Mouse (Mus musculus) myocyte (in vitro differentiated cells): Measurements from ENCODE around the gene Tmem72. TPM values are rescaled to one million over a fixed set of nuclear protein-coding genes. Genes with fewer than 3 reads are reported as not detected.

Experiments
- H3K27me3 ChIP-seq: one replicate; pipeline ENCODE4 v1.6.1; 2011; ENCODE audit not compliant: control insufficient read depth, insufficient read depth, insufficient read length
- H3K36me3 ChIP-seq: one replicate; pipeline ENCODE4 v1.6.1; 2011; ENCODE audit not compliant: control insufficient read depth, insufficient read depth
- H3K4me2 ChIP-seq: one replicate; pipeline ENCODE4 v1.6.1; 2011; ENCODE audit warnings: low read depth, control low read depth
- H3K4me3 ChIP-seq: one replicate; pipeline ENCODE4 v1.5.1; 2011; ENCODE audit warnings: mild to moderate bottlenecking, control low read depth, moderate library complexity
- H3K79me2 ChIP-seq: one replicate; pipeline ENCODE4 v1.6.1; 2011; ENCODE audit not compliant: control insufficient read depth, insufficient read depth
- H3ac ChIP-seq: one replicate; pipeline ENCODE4 v1.6.1; 2011; ENCODE audit not compliant: control insufficient read depth, insufficient read length
- CEBPB ChIP-seq: IDR thresholded peaks from 2 replicates; pipeline ENCODE4 v1.6.1; 2011; ENCODE audit warnings: mild to moderate bottlenecking, moderate library complexity; ENCODE audit not compliant: poor library complexity, insufficient read depth, severe bottlenecking
- E2F4 ChIP-seq: IDR thresholded peaks from one replicate; pipeline ENCODE4 v1.6.1; 2011; ENCODE audit warnings: mild to moderate bottlenecking, control low read depth, moderate library complexity; ENCODE audit not compliant: insufficient read depth
- MAX ChIP-seq: IDR thresholded peaks from one replicate; pipeline ENCODE4 v1.6.1; 2011; ENCODE audit warnings: low read depth, mild to moderate bottlenecking, control low read depth
- MYOD1 ChIP-seq, 3 experiments: IDR thresholded peaks; one replicate each; pipeline ENCODE4 v1.6.1; 2011; ENCODE audit warnings: control low read depth in 2 of 3, low read depth in 2 of 3, mild to moderate bottlenecking in 2 of 3, moderate library complexity in 1 of 3; ENCODE audit not compliant: insufficient read length in 2 of 3, control insufficient read depth in 1 of 3
- MYOG ChIP-seq, 3 experiments: IDR thresholded peaks; one replicate each; pipeline ENCODE4 v1.6.1; 2011; ENCODE audit warnings: control low read depth in 2 of 3, low read depth in 2 of 3, mild to moderate bottlenecking in 2 of 3; ENCODE audit not compliant: insufficient read length in 2 of 3, control insufficient read depth in 1 of 3, insufficient read depth in 1 of 3
- POLR2A ChIP-seq: IDR thresholded peaks from one replicate; pipeline ENCODE4 v1.6.1; 2011; ENCODE audit warnings: low read depth, mild to moderate bottlenecking, control low read depth, moderate library complexity; ENCODE audit not compliant: insufficient read length
- POLR2AphosphoS2 ChIP-seq: IDR thresholded peaks from one replicate; pipeline ENCODE4 v1.6.1; 2011; ENCODE audit warnings: low read depth, control low read depth; ENCODE audit not compliant: insufficient read length
- REST ChIP-seq: IDR thresholded peaks from one replicate; pipeline ENCODE4 v1.6.1; 2011; ENCODE audit warnings: mild to moderate bottlenecking, control low read depth, moderate library complexity; ENCODE audit not compliant: insufficient read depth, insufficient read length
- SRF ChIP-seq: IDR thresholded peaks from one replicate; pipeline ENCODE4 v1.6.1; 2011; ENCODE audit warnings: low read depth; ENCODE audit not compliant: control insufficient read depth, insufficient read length
- TCF12 ChIP-seq: IDR thresholded peaks from one replicate; pipeline ENCODE4 v1.6.1; 2011; ENCODE audit warnings: mild to moderate bottlenecking, control low read depth; ENCODE audit not compliant: poor library complexity, insufficient read depth, severe bottlenecking
- TCF3 ChIP-seq: IDR thresholded peaks from one replicate; pipeline ENCODE4 v1.6.1; 2011; ENCODE audit warnings: low read depth, control low read depth; ENCODE audit not compliant: insufficient read length
- USF1 ChIP-seq: IDR thresholded peaks from one replicate; pipeline ENCODE4 v1.6.1; 2011; ENCODE audit warnings: low read depth, mild to moderate bottlenecking, control low read depth, moderate library complexity
- polyA plus RNA-seq: library from polyadenylated mRNA; unstranded; fragments of >200 nt; fragmentation: generic; extraction: Trizol; gene quantifications from one replicate; pipeline ENCODE4 v1.2.1, GENCODE M21; 2012; ENCODE audit warnings: missing spikeins

Gene Tmem72
- polyA plus RNA-seq, 1 experiment = 0.04 TPM

DNA sequence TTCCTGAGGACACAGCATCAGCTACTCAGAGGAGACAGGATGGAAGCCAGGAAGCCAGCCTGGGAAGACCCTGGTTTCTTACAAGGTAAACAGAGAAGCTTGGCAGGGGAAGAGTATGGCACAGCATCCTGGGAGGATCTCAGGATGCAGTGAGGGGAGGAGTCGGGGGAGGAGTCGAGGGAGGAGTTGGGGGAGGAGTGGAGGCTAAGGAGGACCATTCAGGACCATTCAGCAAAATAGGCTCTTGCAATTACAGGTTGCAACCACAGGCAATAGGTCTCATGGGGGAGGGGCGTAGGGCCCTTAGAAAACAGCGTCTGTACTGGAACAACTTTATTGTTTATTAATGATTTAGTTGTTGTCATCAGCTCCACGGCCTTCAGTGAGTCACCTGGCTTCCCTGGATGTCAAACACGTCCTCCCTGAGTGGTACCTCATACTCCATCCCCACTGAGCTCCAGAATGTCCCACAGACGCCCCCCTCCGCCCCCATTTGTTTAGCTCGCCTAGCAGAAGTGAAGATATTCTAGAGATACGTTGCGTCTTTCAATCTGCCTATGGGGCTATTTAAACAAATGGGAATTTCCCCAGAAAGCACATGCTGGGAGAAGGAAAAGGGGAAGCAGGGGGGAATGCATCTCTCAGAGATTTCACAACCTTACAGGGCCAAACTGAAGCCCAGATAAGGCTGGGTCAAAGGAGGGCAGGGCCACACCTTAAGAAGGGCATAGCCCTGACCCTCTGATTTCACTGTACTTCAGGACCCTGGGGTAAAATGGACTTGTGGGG is 47.8 kb downstream of the Tmem72 start:
- Histone ChIP-seq H3K36me3 (no peaks in the 10 kb centered on the region), H3ac (no peak overlapping the region), H3K4me2 (no peak overlapping the region), H3K79me2 (no peaks in the 10 kb centered on the region), H3K4me3 (no peak overlapping the region), H3K27me3 (no peaks in the 10 kb centered on the region)
- no peak for TF ChIP-seq SRF
- TF ChIP-seq MYOG (IDR thresholded peaks at IDR 0.05; ENCODE audit: control insufficient read depth in 1 of 3, insufficient read depth in 1 of 3, insufficient read length in 2 of 3, low read depth in 2 of 3) = no peak
- no peak for TF ChIP-seq CEBPB
- no peak for TF ChIP-seq MAX
- no peak for TF ChIP-seq REST

DNA sequence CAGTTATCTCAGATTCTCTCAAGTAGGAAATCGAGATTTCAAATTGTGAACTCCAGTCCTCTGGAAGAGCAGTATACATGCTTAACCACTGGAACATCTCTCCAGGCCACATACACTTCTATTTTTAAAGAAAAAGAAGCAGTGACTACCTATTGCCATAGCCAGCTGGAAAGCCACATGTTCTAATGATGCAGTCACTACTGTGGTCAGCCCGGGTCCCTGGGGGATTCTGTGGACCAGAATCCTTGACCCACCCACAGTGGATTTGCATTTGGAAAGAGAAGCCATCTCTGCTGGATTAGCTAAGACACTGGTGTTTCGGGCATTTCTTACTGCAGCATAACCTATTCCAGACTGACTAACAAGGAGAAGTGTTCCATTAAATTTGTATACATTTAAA is 49.3 kb downstream of the Tmem72 start:
- Histone ChIP-seq H3K36me3 (no peaks in the 10 kb centered on the region), H3K79me2 (no peaks in the 10 kb centered on the region), H3K4me2 (peak overlapping the region; percentile 34), H3ac (no peak overlapping the region), H3K27me3 (no peaks in the 10 kb centered on the region), H3K4me3 (no peak overlapping the region)
- TF ChIP-seq CEBPB = no peak
- no peak for TF ChIP-seq REST
- TF ChIP-seq MAX = no peak
- no peak for TF ChIP-seq POLR2AphosphoS2
- no peak for TF ChIP-seq SRF
- no peak for TF ChIP-seq USF1
- no peak for TF ChIP-seq TCF12
- no peak for TF ChIP-seq POLR2A

DNA sequence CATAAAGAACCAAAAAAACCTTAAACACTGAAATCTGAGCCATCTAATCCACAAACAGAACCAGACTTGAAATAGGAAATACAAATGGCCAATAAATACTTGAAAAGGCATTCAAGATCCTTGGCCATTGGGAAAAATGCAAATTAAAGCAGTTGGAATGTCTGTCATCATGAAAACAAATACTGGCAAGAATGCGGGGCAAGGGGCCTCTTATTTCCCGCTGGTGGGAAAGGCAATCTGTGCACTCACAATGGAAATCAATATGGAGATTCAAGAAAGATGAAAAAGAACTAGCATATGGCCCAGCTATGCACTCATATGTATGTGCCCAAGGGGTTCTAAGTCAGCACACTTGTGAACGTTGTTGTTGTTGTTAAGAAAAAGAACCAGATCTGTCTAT is 49.8 kb downstream of the Tmem72 start:
- H3K27me3 ChIP-seq = no peaks in the 10 kb centered on the region
- no peak overlapping the region for H3ac ChIP-seq

DNA sequence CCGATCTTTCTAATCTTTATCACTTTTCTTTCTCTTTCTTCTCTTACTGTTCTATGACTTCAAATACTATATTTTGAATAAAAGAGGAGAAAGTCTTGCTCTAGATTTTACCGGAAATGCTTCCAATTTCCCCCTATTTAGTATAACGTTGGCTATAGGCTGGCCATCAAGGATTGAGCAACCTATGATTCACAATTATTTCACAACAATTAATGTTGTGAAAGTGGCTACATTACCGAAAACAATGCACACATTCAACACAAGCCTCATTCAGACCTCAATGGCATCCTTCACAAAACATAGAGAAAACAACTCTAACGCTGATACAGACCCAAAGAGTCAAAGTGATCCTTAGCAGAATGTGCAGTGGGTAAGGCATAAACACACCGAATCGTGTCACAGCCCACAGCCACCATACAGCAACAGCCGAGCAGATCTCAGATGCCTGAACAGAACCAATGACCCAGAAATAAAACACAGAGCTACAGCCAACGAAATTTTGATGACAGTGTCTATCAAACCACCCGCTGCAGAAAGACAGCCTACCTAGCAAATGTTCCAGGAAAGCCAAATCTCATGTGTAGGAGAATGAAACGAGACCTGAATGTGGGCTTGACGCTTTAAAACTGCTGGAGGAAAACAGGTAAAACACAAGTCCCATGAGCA is 50.5 kb downstream of the Tmem72 start:
- TF ChIP-seq MYOD1 (IDR thresholded peaks at IDR 0.05; ENCODE audit: control insufficient read depth in 1 of 3, insufficient read length in 2 of 3, low read depth in 2 of 3) (no peak), REST (no peak), CEBPB (0 out of 2 replicates have a peak, but pooled peaks have one; percentile 16)
- Histone ChIP-seq H3K4me2 (no peak overlapping the region), H3ac (no peak overlapping the region), H3K4me3 (no peak overlapping the region), H3K27me3 (no peaks in the 10 kb centered on the region), H3K79me2 (no peaks in the 10 kb centered on the region), H3K36me3 (no peaks in the 10 kb centered on the region)

More for the DNA sequence above, 49.8 kb downstream of the Tmem72 start:
- no peak overlapping the region for H3K4me3 ChIP-seq
- no peak for TF ChIP-seq TCF12
- TF ChIP-seq SRF = no peak
- TF ChIP-seq TCF3 = no peak
- no peak for TF ChIP-seq MYOD1 (IDR thresholded peaks at IDR 0.05; ENCODE audit: control insufficient read depth in 1 of 3, insufficient read length in 2 of 3, low read depth in 2 of 3)
- TF ChIP-seq POLR2AphosphoS2 = no peak
- no peak for TF ChIP-seq REST
- no peak for TF ChIP-seq CEBPB
- no peak for TF ChIP-seq POLR2A
- no peak for TF ChIP-seq MAX
- TF ChIP-seq MYOG (IDR thresholded peaks at IDR 0.05; ENCODE audit: control insufficient read depth in 1 of 3, insufficient read depth in 1 of 3, insufficient read length in 2 of 3, low read depth in 2 of 3) = no peak
- H3K4me2 ChIP-seq = no peak overlapping the region
- no peaks in the 10 kb centered on the region for H3K79me2 ChIP-seq
- H3K36me3 ChIP-seq = no peaks in the 10 kb centered on the region

- no peak overlapping the region for H3K4me2 ChIP-seq
- H3ac ChIP-seq = no peak overlapping the region
- no peak overlapping the region for H3K4me3 ChIP-seq
- no peaks in the 10 kb centered on the region for H3K27me3 ChIP-seq
- no peaks in the 10 kb centered on the region for H3K36me3 ChIP-seq
- TF ChIP-seq POLR2AphosphoS2 (no peak), TCF12 (no peak), CEBPB (no peak), USF1 (no peak), REST (no peak), MAX (no peak), POLR2A (no peak), E2F4 (no peak), MYOD1 (IDR thresholded peaks at IDR 0.05; ENCODE audit: control insufficient read depth in 1 of 3, insufficient read length in 2 of 3, low read depth in 2 of 3) (no peak), TCF3 (no peak), MYOG (IDR thresholded peaks at IDR 0.05; ENCODE audit: control insufficient read depth in 1 of 3, insufficient read depth in 1 of 3, insufficient read length in 2 of 3, low read depth in 2 of 3) (no peak), SRF (no peak)
- no peaks in the 10 kb centered on the region for H3K79me2 ChIP-seq
These were observed 51.9 kb downstream of the Tmem72 start for GRCm38 (mm10) chr6:116664830-116665229.
